Mouse (Mus musculus) kidney, embryonic 15.5 days (tissue): Measurements from ENCODE around the gene Rbm8a. TPM values are rescaled to one million over a fixed set of nuclear protein-coding genes. Genes with fewer than 3 reads are reported as not detected.

Source experiments
- ATAC-seq: fragments of 200-750 bp; cut with Nextera tagmentation; replicated peaks from 2 replicates; pipeline ENCODE4 v1.8.0; 2017; ENCODE audit warnings: moderate TSS enrichment; ENCODE audit not compliant: low FRiP score
- H3K27ac ChIP-seq: fragments of 300-500 bp; sonication (generic); 2 replicates; pipeline ENCODE4 v1.5.1; 2015; ENCODE audit warnings: mild to moderate bottlenecking, inconsistent platforms
- H3K27me3 ChIP-seq: fragments of 300-500 bp; sonication (generic); 2 replicates; pipeline ENCODE4 v1.6.1; 2015; ENCODE audit warnings: inconsistent platforms
- H3K36me3 ChIP-seq: fragments of 300-500 bp; sonication (generic); 2 replicates; pipeline ENCODE4 v1.6.1; 2015; ENCODE audit warnings: inconsistent platforms
- H3K4me1 ChIP-seq: fragments of 300-500 bp; sonication (generic); 2 replicates; pipeline ENCODE4 v1.6.1; 2015; ENCODE audit warnings: inconsistent platforms
- H3K4me2 ChIP-seq: fragments of 300-500 bp; sonication (generic); 2 replicates; pipeline ENCODE4 v1.6.1; 2015; ENCODE audit warnings: moderate library complexity, mild to moderate bottlenecking, inconsistent platforms
- H3K4me3 ChIP-seq: fragments of 300-500 bp; sonication (generic); replicated peaks from 2 replicates; pipeline ENCODE4 v1.5.1; 2015; ENCODE audit warnings: mild to moderate bottlenecking, inconsistent platforms
- H3K9ac ChIP-seq: fragments of 300-500 bp; sonication (generic); 2 replicates; pipeline ENCODE4 v1.6.1; 2015; ENCODE audit warnings: mild to moderate bottlenecking, inconsistent platforms
- H3K9me3 ChIP-seq: fragments of 300-500 bp; sonication (generic); replicated peaks from 2 replicates; pipeline ENCODE4 v1.6.1; 2016; ENCODE audit warnings: inconsistent platforms
- WGBS: fragments of 180-500 bp; shearing (Covaris S2); methylation state at CpG from one replicate; pipeline ENCODE4 v1.1.7; 2015; ENCODE audit warnings: mixed read lengths; 5-methylcytosine and 5-hydroxymethylcytosine counted together
- polyA plus RNA-seq: library from polyadenylated mRNA; unstranded; fragments of >200 nt; fragmentation: Nextera tagmentation; extraction: Ambion mirVana; gene quantifications from 2 replicates; pipeline ENCODE4 v1.2.1, GENCODE M21; 2015

Gene Rbm8a
- polyA plus RNA-seq, result 145 and 151 TPM in 2 replicates

DNA sequence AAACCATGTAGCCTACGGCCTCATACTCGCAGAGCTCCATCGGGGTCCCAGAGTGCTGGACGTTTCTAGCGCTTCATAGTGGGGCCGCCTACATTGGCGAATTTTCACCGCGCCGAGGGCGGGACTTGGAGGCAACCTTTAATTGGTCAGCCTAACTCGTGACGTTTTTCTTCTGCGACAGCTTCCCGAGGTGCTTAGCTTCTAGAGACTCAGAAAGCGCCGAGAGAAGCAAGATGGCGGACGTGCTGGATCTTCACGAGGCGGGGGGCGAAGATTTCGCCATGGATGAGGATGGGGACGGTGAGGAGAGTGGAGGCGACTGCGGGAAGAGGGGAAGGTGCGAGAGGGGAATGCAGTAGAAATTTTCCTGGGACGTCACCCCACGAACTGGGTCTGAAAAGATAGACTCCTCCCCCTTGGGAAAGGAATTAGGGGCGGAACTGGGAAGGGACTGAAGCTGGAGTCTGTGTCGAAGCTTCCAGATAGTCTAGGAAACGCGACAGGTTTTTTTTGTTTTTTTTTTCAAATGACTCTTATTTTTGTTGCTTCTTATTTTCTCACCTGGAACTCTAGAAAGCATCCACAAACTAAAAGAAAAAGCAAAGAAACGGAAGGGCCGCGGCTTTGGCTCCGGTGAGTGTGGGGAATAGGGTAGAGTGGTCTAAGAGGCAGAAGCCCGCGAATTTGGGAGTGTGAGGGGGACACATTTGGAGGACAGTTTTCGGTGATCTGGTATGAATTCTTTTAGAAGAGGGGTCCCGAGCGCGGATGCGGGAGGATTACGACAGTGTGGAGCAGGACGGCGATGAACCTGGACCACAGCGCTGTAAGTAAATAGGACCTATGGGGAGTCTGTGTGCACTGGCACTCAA, at the start of gene Rbm8a:
Rbm8a (plus strand) TSS at position 205 of the 872 bp plus-strand sequence.
- Histone ChIP-seq H3K9me3 (no peaks in the 10 kb centered on the region), H3K9ac (peak within 1 kb of the TSS; percentile 79), H3K27me3 (no peaks in the 10 kb centered on the region), H3K4me3 (peak within 1 kb of the TSS; percentile 74), H3K4me1 (peaks cover 30% of the 10 kb centered on the region), H3K27ac (peak within 1 kb of the TSS; percentile 86), H3K4me2 (peak within 1 kb of the TSS; percentile 83), H3K36me3 (peaks cover 47% of the 10 kb centered on the region)
- WGBS, result under 1% methylated on average over 48 of the region's 48 CpGs
- ATAC-seq, result peak; percentile 96

DNA sequence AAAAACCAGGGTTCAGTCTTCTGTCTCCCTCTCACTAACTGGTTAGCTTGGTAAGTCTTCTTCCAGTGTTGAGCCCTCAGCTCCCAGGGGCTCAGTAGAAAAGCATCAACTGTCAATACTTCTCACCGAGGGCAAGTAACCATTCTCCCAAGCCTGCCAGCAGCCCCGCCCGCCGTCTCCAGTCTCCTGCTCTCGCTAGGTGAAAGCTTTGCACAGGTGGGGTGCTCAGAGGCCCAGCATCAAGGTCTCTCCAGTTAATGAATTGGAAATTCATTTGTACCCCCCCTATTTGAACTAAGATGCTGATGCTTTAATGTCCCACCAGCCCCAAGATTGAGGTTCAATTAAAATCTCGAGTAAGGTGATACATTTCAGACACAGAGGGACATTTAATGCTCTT, 48.6 kb upstream of the Rbm8a start:
- no peak overlapping the region for H3K4me2 ChIP-seq
- H3K9ac ChIP-seq, result no peak overlapping the region
- H3K9me3 ChIP-seq, result no peaks in the 10 kb centered on the region
- no peak for ATAC-seq
- H3K27ac ChIP-seq, result no peak overlapping the region
- no peak overlapping the region for H3K4me3 ChIP-seq
- WGBS, result 60% methylated on average over 6 of the region's 6 CpGs
- H3K27me3 ChIP-seq, result peaks cover 5% of the 10 kb centered on the region; the same call in 1 of the 2 replicates
- H3K4me1 ChIP-seq, result peaks cover 36% of the 10 kb centered on the region
- H3K36me3 ChIP-seq, result no peaks in the 10 kb centered on the region

DNA sequence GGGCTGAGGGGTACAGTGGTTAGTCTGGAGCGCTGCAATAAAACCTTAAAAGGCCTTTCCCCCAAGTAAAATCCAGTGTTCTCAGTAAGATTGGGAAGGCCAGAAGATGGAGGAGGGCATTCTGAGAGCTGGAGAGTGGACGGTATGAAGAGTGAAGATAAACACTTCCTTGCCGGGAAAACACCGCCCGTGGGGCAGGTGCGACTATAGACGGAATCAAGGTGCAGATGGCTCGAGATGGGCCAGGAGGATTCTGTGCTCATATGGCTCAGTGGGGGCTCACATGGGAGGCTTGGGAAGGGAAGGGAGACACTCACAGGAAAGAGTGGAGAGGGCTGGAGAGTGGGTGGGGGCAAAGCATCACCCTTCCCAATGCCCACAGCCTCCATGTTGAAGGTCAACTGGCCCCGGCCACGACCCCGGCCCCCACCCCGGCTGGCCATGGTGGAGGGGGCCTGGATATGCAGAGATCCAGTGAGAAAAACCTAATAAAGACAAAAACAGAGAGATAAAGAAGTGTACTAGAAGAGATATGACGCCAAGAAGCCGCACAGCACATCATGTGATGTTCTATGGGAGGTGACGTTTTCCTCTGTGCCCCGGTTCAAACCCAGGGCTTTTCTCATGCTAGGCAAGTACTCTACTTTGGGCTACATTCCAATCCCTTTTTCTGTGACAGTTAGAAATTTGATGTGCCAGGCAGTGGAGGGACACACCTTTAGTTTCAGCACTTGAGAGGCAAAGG, 47.8 kb upstream of the Rbm8a start:
- no peak for ATAC-seq
- H3K9me3 ChIP-seq, result no peaks in the 10 kb centered on the region
- WGBS, result 80% methylated on average over 16 of the region's 16 CpGs
- peaks cover 5% of the 10 kb centered on the region; the same call in 1 of the 2 replicates for H3K27me3 ChIP-seq
- peaks cover 28% of the 10 kb centered on the region for H3K4me1 ChIP-seq
- no peak overlapping the region for H3K4me2 ChIP-seq
- no peak overlapping the region for H3K27ac ChIP-seq
- H3K4me3 ChIP-seq, result no peak overlapping the region
- no peaks in the 10 kb centered on the region for H3K36me3 ChIP-seq
- no peak overlapping the region for H3K9ac ChIP-seq

DNA sequence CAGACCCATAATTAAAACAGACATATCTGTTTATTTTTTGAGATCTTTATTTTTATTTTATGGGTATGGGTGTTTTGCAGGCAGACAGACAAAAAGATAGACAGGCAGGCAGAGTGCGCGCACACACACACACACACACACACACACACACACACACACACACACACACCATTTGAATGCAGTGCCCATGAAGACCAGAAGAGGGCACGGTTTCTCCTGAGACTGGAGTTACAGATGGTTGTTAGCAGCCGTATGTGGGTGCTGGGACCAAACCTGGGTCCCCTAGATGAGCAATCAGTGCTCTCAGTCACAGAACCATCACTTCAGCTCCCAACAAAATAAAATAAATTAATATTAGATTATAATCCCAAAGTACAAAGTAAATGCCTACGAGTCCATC, 46.3 kb upstream of the Rbm8a start:
- Histone ChIP-seq H3K4me2 (no peak overlapping the region), H3K9ac (no peak overlapping the region), H3K36me3 (no peaks in the 10 kb centered on the region)

DNA sequence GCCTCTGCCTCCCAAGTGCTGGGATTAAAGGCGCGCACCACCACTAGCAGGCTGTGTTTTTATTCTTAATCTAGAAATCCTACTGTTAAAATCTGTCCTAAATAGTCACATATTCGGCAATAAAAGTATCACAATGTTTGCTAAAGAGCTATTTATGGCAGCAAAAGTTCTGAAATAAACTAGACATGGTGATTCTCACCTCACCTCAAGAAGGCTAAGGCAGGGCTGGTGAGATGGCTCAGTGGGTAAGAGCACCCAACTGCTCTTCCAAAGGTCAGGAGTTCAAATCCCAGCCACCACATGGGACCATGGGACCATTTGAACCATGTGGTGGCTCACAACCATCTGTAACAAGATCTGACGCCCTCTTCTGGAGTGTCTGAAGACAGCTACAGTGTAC, 39.1 kb upstream of the Rbm8a start:
- Histone ChIP-seq H3K27ac (no peak overlapping the region), H3K4me1 (peaks cover 18% of the 10 kb centered on the region), H3K4me2 (no peak overlapping the region), H3K9ac (no peak overlapping the region), H3K4me3 (no peak overlapping the region), H3K9me3 (no peaks in the 10 kb centered on the region), H3K27me3 (peaks cover 10% of the 10 kb centered on the region), H3K36me3 (no peaks in the 10 kb centered on the region)
- WGBS, result 80% methylated on average over 4 of the region's 4 CpGs
- no peak for ATAC-seq

More for the DNA sequence above, 46.3 kb upstream of the Rbm8a start:
- Histone ChIP-seq H3K4me3 (no peak overlapping the region), H3K9me3 (no peaks in the 10 kb centered on the region), H3K27me3 (peaks cover 5% of the 10 kb centered on the region; the same call in 1 of the 2 replicates), H3K27ac (no peak overlapping the region), H3K4me1 (peaks cover 16% of the 10 kb centered on the region)
- WGBS, result 92% methylated on average over 5 of the region's 5 CpGs
- ATAC-seq, result no peak

DNA sequence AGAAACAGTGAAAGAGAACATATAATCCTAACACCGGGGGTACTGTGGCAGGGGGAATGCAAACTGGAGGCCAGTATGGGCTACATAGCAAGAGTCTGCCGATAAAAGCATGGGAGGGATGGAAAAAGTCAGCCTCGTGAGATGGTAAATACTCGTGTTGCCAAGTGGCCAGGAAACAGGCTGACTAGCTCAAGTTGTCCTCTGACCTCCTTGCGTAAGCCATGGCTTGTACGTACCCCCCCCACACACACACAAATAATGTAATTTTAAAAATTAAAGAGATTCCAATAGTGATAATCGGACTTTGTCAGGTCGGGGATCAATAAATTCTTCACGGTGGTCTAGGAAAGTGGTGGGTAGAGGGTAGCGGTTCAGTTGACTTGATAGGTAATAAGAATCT, 36.4 kb upstream of the Rbm8a start:
- peak overlapping the region; percentile 78 for H3K4me2 ChIP-seq
- H3K27ac ChIP-seq, result peak overlapping the region; percentile 88
- peaks cover 45% of the 10 kb centered on the region for H3K4me1 ChIP-seq
- peak overlapping the region; percentile 75 for H3K9ac ChIP-seq
- H3K27me3 ChIP-seq, result peaks cover 26% of the 10 kb centered on the region
- WGBS, result 2% methylated on average over 10 of the region's 10 CpGs
- H3K4me3 ChIP-seq, result peak overlapping the region; percentile 85
- no peaks in the 10 kb centered on the region for H3K9me3 ChIP-seq
- H3K36me3 ChIP-seq, result no peaks in the 10 kb centered on the region
- no peak for ATAC-seq

DNA sequence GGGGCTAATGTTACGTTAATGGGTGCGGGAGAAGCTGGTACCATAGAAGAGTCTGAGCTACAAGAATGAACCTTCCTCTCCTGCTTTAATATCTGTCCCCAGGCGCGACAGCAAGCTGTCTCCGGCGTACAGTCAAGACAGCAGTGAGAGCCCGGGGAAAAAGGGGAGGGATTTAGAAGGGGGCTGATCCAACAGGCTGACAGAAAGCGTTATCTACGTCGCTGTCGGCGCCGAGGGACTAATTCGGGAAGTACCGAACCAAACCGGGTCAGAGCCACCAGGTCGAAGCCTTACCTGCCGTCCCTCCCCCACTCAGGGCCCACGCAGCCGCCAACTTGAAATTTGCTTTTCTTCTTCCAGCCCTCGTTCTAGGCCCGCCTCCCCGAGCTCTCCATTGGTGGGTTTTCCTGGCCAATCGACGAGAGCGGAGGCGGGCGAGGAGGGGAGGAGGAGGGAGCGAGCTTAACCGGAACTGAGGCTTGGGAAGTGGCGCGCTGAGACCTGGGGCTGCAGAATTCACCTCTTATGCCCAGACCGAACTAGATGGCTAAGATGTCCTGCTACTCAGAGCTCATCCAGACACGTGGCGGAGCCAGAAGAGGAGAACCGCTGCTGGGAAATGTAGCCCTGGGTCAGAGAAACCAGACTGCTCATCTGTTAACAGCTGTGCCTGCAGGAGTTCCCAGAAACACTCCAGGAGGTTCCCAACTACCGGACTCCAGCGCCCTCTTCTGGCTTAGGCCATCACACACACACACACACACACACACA, 35.8 kb upstream of the Rbm8a start, which contains the start of gene Polr3gl:
Polr3gl (minus strand) TSS at position 392 of the 771 bp plus-strand sequence.
- Histone ChIP-seq H3K27me3 (peaks cover 32% of the 10 kb centered on the region), H3K4me1 (peaks cover 51% of the 10 kb centered on the region), H3K27ac (peak within 1 kb of the TSS; percentile 88), H3K36me3 (no peaks in the 10 kb centered on the region), H3K9ac (peak within 1 kb of the TSS; percentile 75), H3K4me3 (peak within 1 kb of the TSS; percentile 85), H3K4me2 (peak within 1 kb of the TSS; percentile 78), H3K9me3 (no peaks in the 10 kb centered on the region)
- peak; percentile 88 for ATAC-seq
- under 1% methylated on average over 37 of the region's 38 CpGs for WGBS

DNA sequence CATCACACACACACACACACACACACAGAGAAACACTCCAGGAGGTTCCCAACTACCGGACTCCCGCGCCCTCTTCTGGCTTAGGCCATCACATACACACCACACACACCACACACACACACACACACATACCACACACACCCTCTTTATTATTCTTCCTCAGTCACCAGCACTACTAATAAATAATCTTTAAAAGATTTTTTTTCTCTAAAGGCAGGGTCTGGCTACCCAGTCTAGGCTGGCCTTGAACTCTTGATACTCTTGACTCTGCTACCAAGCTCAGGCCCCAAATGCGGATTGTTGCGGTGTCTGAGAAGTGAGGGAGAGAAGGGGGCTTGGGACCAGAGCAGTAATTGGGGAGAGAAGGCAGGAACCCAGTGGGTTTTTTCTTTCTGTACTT, 34.9 kb upstream of the Rbm8a start:
- H3K4me3 ChIP-seq, result no peak overlapping the region
- no peak overlapping the region for H3K27ac ChIP-seq
- no peak overlapping the region for H3K9ac ChIP-seq
- H3K9me3 ChIP-seq, result no peaks in the 10 kb centered on the region
- 70% methylated on average over 5 of the region's 5 CpGs for WGBS
- H3K4me1 ChIP-seq, result peaks cover 54% of the 10 kb centered on the region
- H3K4me2 ChIP-seq, result no peak overlapping the region
- no peak for ATAC-seq
- no peaks in the 10 kb centered on the region for H3K36me3 ChIP-seq
- H3K27me3 ChIP-seq, result peaks cover 38% of the 10 kb centered on the region

DNA sequence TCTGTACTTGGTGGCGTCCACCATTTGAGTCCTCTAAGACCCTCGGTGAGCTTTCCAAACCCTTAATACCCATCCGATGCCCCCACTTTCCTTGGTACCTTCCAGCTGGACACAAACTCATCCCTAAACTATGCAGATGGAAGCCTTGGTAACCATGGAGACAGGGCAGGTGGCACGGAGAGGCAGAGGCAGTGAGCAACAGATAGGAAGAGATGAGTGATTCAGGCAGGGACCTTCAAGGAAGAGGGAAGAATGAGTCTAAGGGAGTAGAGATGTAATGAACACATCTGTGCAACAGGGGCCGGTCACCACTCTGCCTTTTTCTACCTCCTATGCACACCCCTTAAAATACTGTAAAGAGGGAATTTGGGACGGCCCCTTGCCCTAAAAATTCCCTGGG, 34.1 kb upstream of the Rbm8a start:
- Histone ChIP-seq H3K36me3 (no peaks in the 10 kb centered on the region), H3K4me2 (peak overlapping the region; percentile 83), H3K9ac (no peak overlapping the region), H3K4me1 (peaks cover 61% of the 10 kb centered on the region), H3K27ac (peak overlapping the region; percentile 37; the same call in 1 of the 2 replicates), H3K27me3 (peaks cover 42% of the 10 kb centered on the region), H3K4me3 (peak overlapping the region; percentile 54), H3K9me3 (no peaks in the 10 kb centered on the region)
- no peak for ATAC-seq
- 28% methylated on average over 6 of the region's 6 CpGs for WGBS

DNA sequence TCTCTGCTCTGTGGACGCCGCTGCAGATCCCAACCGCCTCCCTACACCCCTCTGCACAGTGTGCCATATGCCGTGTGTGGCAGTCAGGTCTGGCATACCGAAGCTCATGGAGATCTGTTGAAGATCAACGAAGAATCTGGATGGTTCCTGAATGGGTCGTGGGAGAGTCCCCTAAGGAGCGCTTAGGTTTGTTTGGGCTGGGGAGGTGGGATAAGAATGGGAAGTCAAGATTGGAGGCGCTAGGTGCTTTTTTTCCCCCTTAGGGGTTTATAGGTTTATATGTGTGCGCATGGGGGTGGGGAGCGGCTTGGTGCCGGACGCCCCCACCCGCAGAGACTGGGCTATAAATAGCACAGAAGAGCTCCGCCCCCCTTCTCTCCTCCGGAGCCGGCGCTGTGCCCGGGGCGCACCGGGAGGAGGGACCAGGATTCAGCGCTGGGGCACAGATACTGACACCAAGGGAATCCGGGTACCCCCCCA, 33.5 kb upstream of the Rbm8a start, which contains the start of gene Ankrd34a:
Ankrd34a (plus strand) TSS at position 409 of the 480 bp plus-strand sequence.
- Histone ChIP-seq H3K27me3 (peaks cover 42% of the 10 kb centered on the region), H3K9me3 (no peaks in the 10 kb centered on the region), H3K36me3 (no peaks in the 10 kb centered on the region), H3K27ac (peak within 1 kb of the TSS; percentile 69), H3K9ac (peak within 1 kb of the TSS; percentile 55), H3K4me1 (peaks cover 62% of the 10 kb centered on the region), H3K4me3 (peak within 1 kb of the TSS; percentile 54), H3K4me2 (peak within 1 kb of the TSS; percentile 83)
- under 1% methylated on average over 18 of the region's 23 CpGs for WGBS
- ATAC-seq, result no peak

DNA sequence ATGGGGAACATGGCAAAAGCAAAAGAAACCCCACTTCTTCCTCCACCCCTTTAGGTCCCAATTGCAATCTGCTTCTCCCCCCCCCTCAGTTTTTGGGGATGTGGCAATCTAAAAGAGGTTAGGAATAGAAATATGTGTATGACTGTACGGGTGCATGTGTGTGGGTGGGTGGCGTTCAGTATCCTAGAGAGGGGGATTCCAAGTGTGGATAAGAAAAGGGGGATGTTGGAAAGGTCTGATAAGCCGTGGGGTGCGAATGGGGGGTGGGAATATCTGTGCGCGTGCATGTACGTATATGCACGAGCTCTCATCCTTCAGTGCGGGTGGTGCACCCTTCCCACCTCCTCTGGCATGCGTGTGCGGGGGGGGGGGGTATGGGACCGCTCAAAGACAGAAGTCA, 32.9 kb upstream of the Rbm8a start:
- H3K27ac ChIP-seq, result no peak overlapping the region; the same call in 1 of the 2 replicates
- ATAC-seq, result no peak
- H3K4me3 ChIP-seq, result peak overlapping the region; percentile 54
- H3K4me2 ChIP-seq, result peak overlapping the region; percentile 83
- H3K27me3 ChIP-seq, result peaks cover 42% of the 10 kb centered on the region
- peaks cover 63% of the 10 kb centered on the region for H3K4me1 ChIP-seq
- no peaks in the 10 kb centered on the region for H3K9me3 ChIP-seq
- peak overlapping the region; percentile 55 for H3K9ac ChIP-seq
- no peaks in the 10 kb centered on the region for H3K36me3 ChIP-seq
- WGBS, result under 1% methylated on average over 12 of the region's 12 CpGs
